In the genomic region with DNA sequence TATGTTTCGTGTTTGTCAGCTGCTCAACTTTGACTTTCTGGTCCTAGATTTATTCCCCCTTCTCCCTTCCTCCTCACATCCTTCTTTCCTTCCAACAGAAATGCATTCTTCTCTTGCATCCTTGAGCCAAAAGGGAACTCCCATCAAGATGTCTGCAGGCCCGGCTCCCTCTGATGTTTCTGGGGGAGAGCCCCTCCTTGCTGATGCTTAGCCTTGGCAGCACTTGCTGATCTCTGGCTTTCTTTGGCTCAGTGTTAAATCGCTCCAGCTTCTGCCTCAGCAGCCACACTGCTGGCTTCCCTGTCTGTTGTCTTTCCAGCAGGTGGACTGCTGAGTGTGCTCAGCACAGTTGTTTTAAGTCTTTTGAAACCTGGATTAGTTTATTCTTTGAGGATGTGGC, we compare ENCODE assay signal across 18 mouse cellular contexts. TPM values are rescaled to one million over a fixed set of nuclear protein-coding genes. Genes with fewer than 3 reads are reported as not detected.
DNase-seq lines count a peak whose midpoint lies in the region; ATAC-seq and TF ChIP-seq lines count a peak whose summit lies in the region.
"Had no signal": no experiment of that assay in that cellular context is flagged by ENCODE, and none has a peak within 500 bp of the region (broad histone marks: within the 10 kb centered on the region; RNA-seq: fewer than 3 reads in every experiment).

No protein-coding gene starts in this region.

- H3K4me2 ChIP-seq in heart, embryonic 12.5 days: no peak overlapping the region
- no peak overlapping the region for H3K4me2 ChIP-seq in lung, embryonic 14.5 days
- H3K4me2 ChIP-seq: embryonic facial prominence, embryonic 15.5 days; liver, embryonic 13.5 days had no signal

- peaks cover 5% of the 10 kb centered on the region for H3K4me1 ChIP-seq in heart, embryonic 12.5 days (replicated peaks)
- H3K4me1 ChIP-seq in lung, embryonic 14.5 days (ENCODE audit: insufficient read depth): no peaks in the 10 kb centered on the region; the same call in 1 of the 2 replicates
- peaks cover 3% of the 10 kb centered on the region; the same call in 1 of the 2 replicates for H3K4me1 ChIP-seq in lung, adult 2 months (ENCODE audit: control insufficient read depth, insufficient read depth, low read length)

- no peaks in the 10 kb centered on the region for H3K9me3 ChIP-seq in heart, embryonic 12.5 days (replicated peaks)
- H3K9me3 ChIP-seq in lung, embryonic 14.5 days (ENCODE audit: low read depth, low read length): no peaks in the 10 kb centered on the region
- H3K9me3 ChIP-seq: embryonic facial prominence, embryonic 15.5 days; liver, embryonic 13.5 days had no signal

- DNase-seq in heart, postnatal 10 days: peak; percentile 35 to 44
- peak; percentile 39 for DNase-seq in lung, embryonic 14.5 days
- DNase-seq in lung, adult 2 months: no peak
- peak; percentile 10 for DNase-seq in brain, adult 2 months (ENCODE audit: low read depth, low spot score)
- DNase-seq in brain, embryonic 14.5 days (ENCODE audit: low read depth): peak; percentile 37
- DNase-seq in spleen, postnatal 4 days (ENCODE audit: low spot score in 2 of 2): no peak
- DNase-seq: cerebellum, adult 9-11 months; heart, postnatal 4 days; kidney, postnatal 25 days; liver, embryonic 13.5 days; right cerebral cortex, adult 18-20 months; thymus, postnatal 36 days had no signal

- intact Hi-C loops in heart, postnatal 10 days (cut with DNase I): no loop called here

- TF ChIP-seq CTCF in lung, embryonic 14.5 days (IDR thresholded peaks at IDR 0.05; ENCODE audit: low read depth): no peak
- TF ChIP-seq CTCF in lung, adult 2 months (IDR thresholded peaks at IDR 0.05; ENCODE audit: insufficient read depth, low read length): no peak
- no peak for TF ChIP-seq CTCF in brain, embryonic 14.5 days (IDR thresholded peaks at IDR 0.05; ENCODE audit: borderline replicate concordance, extremely low read depth, insufficient read depth, insufficient read length)

- 49% methylated on average over 3 of the region's 3 CpGs for WGBS in heart, embryonic 12.5 days
- WGBS in lung, embryonic 14.5 days: 44% methylated on average over 3 of the region's 3 CpGs
- WGBS in lung, adult 2 months: 34% methylated on average over 3 of the region's 3 CpGs

- no peaks in the 10 kb centered on the region for H3K27me3 ChIP-seq in heart, embryonic 12.5 days (replicated peaks)
- H3K27me3 ChIP-seq in lung, embryonic 14.5 days (ENCODE audit: insufficient read depth, low read length): no peaks in the 10 kb centered on the region
- H3K27me3 ChIP-seq: embryonic facial prominence, embryonic 15.5 days had no signal

- no peak for ATAC-seq in heart, embryonic 12.5 days (ENCODE audit: insufficient number of reproducible peaks, low FRiP score)
- ATAC-seq in lung, embryonic 14.5 days (ENCODE audit: insufficient read depth): no peak
- ATAC-seq: hindbrain, embryonic 16.5 days; intestine, postnatal 0 days; midbrain, embryonic 16.5 days had no signal

- H3K4me3 ChIP-seq in heart, embryonic 12.5 days: no peak overlapping the region
- no peak overlapping the region for H3K4me3 ChIP-seq in lung, embryonic 14.5 days (ENCODE audit: low read depth, low read length)
- H3K4me3 ChIP-seq in lung, adult 2 months (replicated peaks; ENCODE audit: extremely low read depth, low read depth, low read length): no peak overlapping the region
- H3K4me3 ChIP-seq: embryonic facial prominence, embryonic 15.5 days; left cerebral cortex, adult 2 months; liver, embryonic 13.5 days had no signal

- TF ChIP-seq POLR2A in lung, adult 2 months (IDR thresholded peaks at IDR 0.05; ENCODE audit: borderline replicate concordance, extremely low read depth, low read depth, low read length): no peak
- TF ChIP-seq POLR2A in brain, embryonic 14.5 days (IDR thresholded peaks at IDR 0.05; ENCODE audit: borderline replicate concordance, extremely low read depth, insufficient read depth, insufficient read length, poor library complexity, severe bottlenecking): no peak

- no peaks in the 10 kb centered on the region for H3K36me3 ChIP-seq in heart, embryonic 12.5 days
- no peaks in the 10 kb centered on the region for H3K36me3 ChIP-seq in lung, embryonic 14.5 days (ENCODE audit: insufficient read depth)
- H3K36me3 ChIP-seq: embryonic facial prominence, embryonic 15.5 days; liver, embryonic 13.5 days had no signal

- H3K9ac ChIP-seq in heart, embryonic 12.5 days: no peak overlapping the region
- H3K9ac ChIP-seq in lung, embryonic 14.5 days: no peak overlapping the region
- H3K9ac ChIP-seq: embryonic facial prominence, embryonic 15.5 days; liver, embryonic 13.5 days had no signal

- no peak overlapping the region for H3K27ac ChIP-seq in heart, embryonic 12.5 days (ENCODE audit: poor library complexity, severe bottlenecking)
- H3K27ac ChIP-seq in lung, embryonic 14.5 days (ENCODE audit: low read depth): no peak overlapping the region
- H3K27ac ChIP-seq: embryonic facial prominence, embryonic 15.5 days; left cerebral cortex, adult 2 months; liver, embryonic 13.5 days had no signal

RNA-seq across cellular contexts. Expression of gene Selenbp1, which starts 11.8 kb away (rescaled TPM):
- total RNA-seq in heart, postnatal 10 days (2021): 10 to 100 TPM; 53.7 to 58.5 TPM
- 42.3 and 43.9 TPM in 2 replicates for polyA plus RNA-seq in heart, embryonic 12.5 days (2016; fragmentation: Nextera tagmentation; extraction: Ambion mirVana)
- 99.1 and 103 TPM in 2 replicates for polyA plus RNA-seq in lung, embryonic 14.5 days (2014; fragmentation: Nextera tagmentation; extraction: Ambion mirVana)
- 865 and 921 TPM in 2 replicates for polyA plus RNA-seq in lung, adult 2 months (2012; rRNA removed)
- polyA plus RNA-seq in brain, embryonic 14.5 days (2012; rRNA removed): 9.7 and 10.6 TPM in 2 replicates

RNA-seq across cellular contexts. Expression of gene Rfx5, which starts 32.8 kb away (rescaled TPM):
- total RNA-seq in heart, postnatal 10 days (2021): 10 to 100 TPM; 10.1 to 10.4 TPM
- polyA plus RNA-seq in heart, embryonic 12.5 days (2016; fragmentation: Nextera tagmentation; extraction: Ambion mirVana): 8.7 and 9.5 TPM in 2 replicates
- 11.8 and 13.1 TPM in 2 replicates for polyA plus RNA-seq in lung, embryonic 14.5 days (2014; fragmentation: Nextera tagmentation; extraction: Ambion mirVana)
- polyA plus RNA-seq in lung, adult 2 months (2012; rRNA removed): 10.5 and 14.6 TPM in 2 replicates
- polyA plus RNA-seq in brain, embryonic 14.5 days (2012; rRNA removed): 26.1 and 29.6 TPM in 2 replicates

RNA-seq across cellular contexts. Expression of gene Psmb4, which starts 34.3 kb away (rescaled TPM):
- 100 to 1,000 TPM; 282 to 285 TPM for total RNA-seq in heart, postnatal 10 days (2021)
- polyA plus RNA-seq in heart, embryonic 12.5 days (2016; fragmentation: Nextera tagmentation; extraction: Ambion mirVana): 232 and 235 TPM in 2 replicates
- 343 and 370 TPM in 2 replicates for polyA plus RNA-seq in lung, embryonic 14.5 days (2014; fragmentation: Nextera tagmentation; extraction: Ambion mirVana)
- polyA plus RNA-seq in lung, adult 2 months (2012; rRNA removed): 175 and 210 TPM in 2 replicates
- polyA plus RNA-seq in brain, embryonic 14.5 days (2012; rRNA removed): 353 and 477 TPM in 2 replicates

RNA-seq across cellular contexts. Expression of gene Pi4kb, which starts 53.4 kb away (rescaled TPM):
- 10 to 100 TPM; 35.6 to 41.1 TPM for total RNA-seq in heart, postnatal 10 days (2021)
- polyA plus RNA-seq in heart, embryonic 12.5 days (2016; fragmentation: Nextera tagmentation; extraction: Ambion mirVana): 18.0 and 20.3 TPM in 2 replicates
- polyA plus RNA-seq in lung, embryonic 14.5 days (2014; fragmentation: Nextera tagmentation; extraction: Ambion mirVana): 24.7 and 25.9 TPM in 2 replicates
- polyA plus RNA-seq in lung, adult 2 months (2012; rRNA removed): 33.8 and 38.1 TPM in 2 replicates
- polyA plus RNA-seq in brain, embryonic 14.5 days (2012; rRNA removed): 53.9 and 59.5 TPM in 2 replicates

Comparison
In these comparisons a context has a peak if more than half of its experiments do, and no peak if none do; other contexts are left out.
1. DNase-seq: peak in heart, postnatal 10 days (2 of 2), lung, embryonic 14.5 days (single experiment), brain, adult 2 months (single experiment) and brain, embryonic 14.5 days (single experiment); none in lung, adult 2 months (single experiment) and spleen, postnatal 4 days (0 of 2).